Mouse (Mus musculus): ENCODE measurements at regions not wholly inside any gene's neighbourhood (a gene's known extent, or its start where the extent isn't known, plus 50 kb on each side); places are given as distances from the start of the nearest gene placed in this dataset.

DNA sequence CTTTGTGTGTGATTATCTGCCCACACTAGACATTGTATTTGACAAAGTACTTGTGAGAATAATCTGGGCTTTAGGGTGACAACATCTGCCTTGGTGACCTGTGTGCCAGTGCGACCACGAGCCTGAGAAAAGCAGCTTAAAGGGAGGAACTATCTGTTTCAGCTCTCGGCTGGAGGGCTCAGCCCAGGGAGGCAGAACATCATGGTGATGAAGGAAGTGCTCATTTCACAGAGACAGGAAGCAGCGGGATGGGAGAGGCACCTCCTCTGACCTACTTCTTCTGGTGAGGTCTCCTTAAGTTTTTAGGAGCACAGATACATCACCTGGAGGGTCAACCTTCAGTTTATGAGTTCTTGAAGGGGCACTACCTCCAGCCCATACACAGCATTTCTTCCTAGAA lies 89.8 kb downstream of the Kif26a start:
- ATAC-seq (ENCODE audit: insufficient read depth, low read depth): no peak
- H3K4me2 ChIP-seq (ENCODE audit: low read depth, low read length): no peak overlapping the region

DNA sequence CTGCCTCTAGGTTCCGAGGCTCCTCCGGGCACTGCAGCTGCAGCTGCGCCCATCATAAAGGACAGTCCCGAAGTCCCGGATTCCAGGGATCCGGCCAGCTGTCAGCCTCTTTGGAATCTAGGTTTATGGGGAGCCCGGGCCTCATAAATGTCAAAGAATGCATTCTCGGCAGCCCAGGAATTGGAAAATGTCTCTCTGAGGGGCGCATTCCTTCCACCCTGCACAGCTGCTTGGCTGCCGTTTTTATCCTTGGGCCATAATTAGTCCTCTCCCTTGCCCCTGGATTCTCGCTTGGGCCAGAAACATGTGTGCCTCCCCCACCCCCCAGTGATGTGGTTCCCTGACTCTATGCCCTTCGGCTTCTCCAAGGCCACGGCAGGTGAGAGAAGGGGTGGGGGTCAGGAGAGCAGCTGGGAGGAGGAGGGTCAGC lies 91.1 kb downstream of the Kif26a start:
- no peak for TF ChIP-seq EP300 (IDR thresholded peaks at IDR 0.05; ENCODE audit: low read depth)
- no peak for TF ChIP-seq CTCF (IDR thresholded peaks at IDR 0.05; ENCODE audit: low read depth)
- ATAC-seq (ENCODE audit: insufficient read depth, low read depth) (no peak), DNase-seq (ENCODE audit: low spot score) (no peak)
- H3K9me3 ChIP-seq (replicated peaks; ENCODE audit: control insufficient read depth, low read length): no peaks in the 10 kb centered on the region
- H3K4me3 ChIP-seq (ENCODE audit: low read depth, low read length): no peak overlapping the region
- H3K4me1 ChIP-seq (ENCODE audit: control insufficient read depth, insufficient read depth): no peaks in the 10 kb centered on the region
- peaks cover 10% of the 10 kb centered on the region; the same call in 1 of the 2 replicates for H3K27me3 ChIP-seq (ENCODE audit: control insufficient read depth, insufficient read depth, low read length)
- 34% methylated on average over 13 of the region's 13 CpGs for WGBS
- no peak overlapping the region for H3K27ac ChIP-seq (ENCODE audit: low read depth)
- no peaks in the 10 kb centered on the region for H3K36me3 ChIP-seq (replicated peaks; ENCODE audit: control insufficient read depth, insufficient read depth, low read length)
- no peak overlapping the region for H3K9ac ChIP-seq (replicated peaks; ENCODE audit: low read depth, low read length)
- H3K4me2 ChIP-seq (ENCODE audit: low read depth, low read length): no peak overlapping the region

More for the DNA sequence above, 89.8 kb downstream of the Kif26a start:
- 61% methylated on average over 4 of the region's 4 CpGs for WGBS
- Histone ChIP-seq H3K27ac (ENCODE audit: low read depth) (no peak overlapping the region), H3K9me3 (replicated peaks; ENCODE audit: control insufficient read depth, low read length) (no peaks in the 10 kb centered on the region), H3K4me1 (ENCODE audit: control insufficient read depth, insufficient read depth) (no peaks in the 10 kb centered on the region), H3K4me3 (ENCODE audit: low read depth, low read length) (no peak overlapping the region), H3K27me3 (ENCODE audit: control insufficient read depth, insufficient read depth, low read length) (peaks cover 10% of the 10 kb centered on the region; the same call in 1 of the 2 replicates), H3K9ac (replicated peaks; ENCODE audit: low read depth, low read length) (no peak overlapping the region), H3K36me3 (replicated peaks; ENCODE audit: control insufficient read depth, insufficient read depth, low read length) (no peaks in the 10 kb centered on the region)
- no peak for DNase-seq (ENCODE audit: low spot score)
- TF ChIP-seq EP300 (IDR thresholded peaks at IDR 0.05; ENCODE audit: low read depth): no peak
- TF ChIP-seq CTCF (IDR thresholded peaks at IDR 0.05; ENCODE audit: low read depth): no peak

DNA sequence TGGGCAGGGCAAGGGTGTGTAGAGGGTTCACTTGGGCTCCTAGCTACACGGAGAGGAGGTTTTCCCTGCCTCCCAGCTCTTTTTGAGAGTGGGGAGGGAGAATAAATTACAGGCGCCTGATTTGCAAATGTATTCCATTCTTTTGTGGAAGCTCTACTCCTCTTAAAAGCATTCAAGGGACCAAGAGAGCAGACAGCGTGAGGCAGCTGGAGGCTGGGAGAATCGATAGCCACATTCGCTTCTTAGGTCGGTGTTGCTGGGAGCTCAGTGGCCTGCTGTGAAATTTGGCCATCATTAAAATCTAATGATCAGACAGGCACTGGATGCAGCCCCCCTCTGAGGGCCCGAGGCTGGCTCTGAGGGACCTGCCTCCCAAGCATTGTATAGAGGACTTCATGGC lies 92.8 kb downstream of the Kif26a start:
- ATAC-seq (ENCODE audit: insufficient read depth, low read depth) (no peak), DNase-seq (ENCODE audit: low spot score) (no peak)
- Histone ChIP-seq H3K9me3 (replicated peaks; ENCODE audit: control insufficient read depth, low read length) (no peaks in the 10 kb centered on the region), H3K4me3 (ENCODE audit: low read depth, low read length) (no peak overlapping the region), H3K9ac (replicated peaks; ENCODE audit: low read depth, low read length) (no peak overlapping the region), H3K36me3 (replicated peaks; ENCODE audit: control insufficient read depth, insufficient read depth, low read length) (no peaks in the 10 kb centered on the region), H3K4me2 (ENCODE audit: low read depth, low read length) (no peak overlapping the region), H3K27ac (ENCODE audit: low read depth) (no peak overlapping the region), H3K27me3 (ENCODE audit: control insufficient read depth, insufficient read depth, low read length) (peaks cover 14% of the 10 kb centered on the region; the same call in 1 of the 2 replicates), H3K4me1 (ENCODE audit: control insufficient read depth, insufficient read depth) (no peaks in the 10 kb centered on the region)
- WGBS: 55% methylated on average over 7 of the region's 7 CpGs
- TF ChIP-seq CTCF (IDR thresholded peaks at IDR 0.05; ENCODE audit: low read depth) (no peak), EP300 (IDR thresholded peaks at IDR 0.05; ENCODE audit: low read depth) (no peak)

DNA sequence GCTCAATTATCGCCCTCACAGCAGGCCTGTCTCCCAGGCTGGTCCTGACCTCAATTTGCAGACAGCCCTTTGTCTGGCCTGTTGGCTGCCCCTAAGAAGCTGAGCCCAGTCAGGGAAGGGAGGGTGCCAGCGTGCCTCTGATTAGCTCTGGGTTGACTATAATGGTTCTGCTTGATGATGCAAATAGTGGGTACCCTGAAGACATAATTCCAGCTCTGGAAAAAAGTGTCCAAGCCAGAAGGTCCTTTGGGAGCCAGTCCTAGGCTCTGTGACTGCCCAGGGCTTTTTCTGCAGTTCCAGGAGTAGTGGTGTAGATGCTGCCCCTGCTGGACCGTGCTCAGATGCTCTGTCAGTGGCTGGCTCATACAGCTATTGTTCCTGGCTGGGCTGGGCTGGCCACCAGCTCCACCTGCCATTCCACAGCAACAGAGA lies 95.7 kb downstream of the Kif26a start:
- Histone ChIP-seq H3K36me3 (replicated peaks; ENCODE audit: control insufficient read depth, insufficient read depth, low read length) (no peaks in the 10 kb centered on the region), H3K9me3 (replicated peaks; ENCODE audit: control insufficient read depth, low read length) (no peaks in the 10 kb centered on the region), H3K9ac (replicated peaks; ENCODE audit: low read depth, low read length) (no peak overlapping the region), H3K4me3 (ENCODE audit: low read depth, low read length) (no peak overlapping the region), H3K27me3 (ENCODE audit: control insufficient read depth, insufficient read depth, low read length) (peaks cover 14% of the 10 kb centered on the region; the same call in 1 of the 2 replicates), H3K27ac (ENCODE audit: low read depth) (no peak overlapping the region), H3K4me1 (ENCODE audit: control insufficient read depth, insufficient read depth) (no peaks in the 10 kb centered on the region; the same call in 1 of the 2 replicates), H3K4me2 (ENCODE audit: low read depth, low read length) (no peak overlapping the region)
- TF ChIP-seq CTCF (IDR thresholded peaks at IDR 0.05; ENCODE audit: low read depth) (no peak), EP300 (IDR thresholded peaks at IDR 0.05; ENCODE audit: low read depth) (no peak)
- 21% methylated on average over 3 of the region's 3 CpGs for WGBS
- DNase-seq (ENCODE audit: low spot score): no peak
- no peak for ATAC-seq (ENCODE audit: insufficient read depth, low read depth)

DNA sequence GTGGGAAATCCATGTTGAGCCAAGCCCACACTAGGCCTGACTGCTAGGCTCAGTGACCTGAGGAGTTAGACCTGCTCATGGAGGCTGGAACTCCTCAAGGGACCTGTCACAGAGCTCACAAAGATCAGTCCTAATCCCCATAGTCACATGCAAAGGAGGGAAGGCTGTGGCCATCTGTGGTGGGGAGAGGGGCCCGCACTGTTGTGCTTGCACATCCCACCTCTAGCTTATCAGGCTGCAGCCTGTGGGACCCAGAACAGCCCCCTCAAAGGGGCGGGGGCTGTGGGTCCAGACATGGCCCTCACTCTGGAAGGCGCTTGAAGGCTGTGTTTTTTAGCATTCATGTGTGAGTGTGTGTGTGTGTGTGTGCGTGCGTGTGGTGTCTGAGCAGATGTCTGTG lies 97.2 kb downstream of the Kif26a start:
- Histone ChIP-seq H3K9ac (replicated peaks; ENCODE audit: low read depth, low read length) (no peak overlapping the region), H3K36me3 (replicated peaks; ENCODE audit: control insufficient read depth, insufficient read depth, low read length) (no peaks in the 10 kb centered on the region), H3K4me3 (ENCODE audit: low read depth, low read length) (no peak overlapping the region), H3K27ac (ENCODE audit: low read depth) (no peak overlapping the region), H3K4me2 (ENCODE audit: low read depth, low read length) (no peak overlapping the region), H3K27me3 (ENCODE audit: control insufficient read depth, insufficient read depth, low read length) (peaks cover 10% of the 10 kb centered on the region; the same call in 1 of the 2 replicates), H3K4me1 (ENCODE audit: control insufficient read depth, insufficient read depth) (no peaks in the 10 kb centered on the region; the same call in 1 of the 2 replicates), H3K9me3 (replicated peaks; ENCODE audit: control insufficient read depth, low read length) (no peaks in the 10 kb centered on the region)
- no peak for DNase-seq (ENCODE audit: low spot score)
- 80% methylated on average over 5 of the region's 5 CpGs for WGBS
- TF ChIP-seq CTCF (IDR thresholded peaks at IDR 0.05; ENCODE audit: low read depth) (no peak), EP300 (IDR thresholded peaks at IDR 0.05; ENCODE audit: low read depth) (no peak)
- ATAC-seq (ENCODE audit: insufficient read depth, low read depth): no peak

DNA sequence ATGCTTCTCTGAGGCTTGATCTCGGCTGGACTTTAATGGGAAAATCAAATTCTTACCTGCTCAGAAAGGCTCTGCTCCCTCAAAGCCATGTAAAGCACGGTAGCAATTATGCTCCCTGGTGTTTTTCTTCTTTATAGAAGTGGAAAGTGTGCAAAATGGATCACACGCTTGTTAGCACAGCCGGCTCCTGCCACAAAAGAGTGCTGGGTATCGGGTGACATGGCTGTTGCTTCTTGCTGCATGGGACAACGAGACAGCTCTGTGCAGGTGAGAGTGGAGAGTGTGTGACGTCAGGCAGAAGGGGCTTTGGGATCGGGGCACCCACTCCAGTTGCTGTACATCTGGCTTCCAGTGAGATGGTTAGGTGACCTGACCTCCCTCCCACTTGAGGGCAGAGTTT lies 104.9 kb downstream of the Kif26a start:
- Histone ChIP-seq H3K4me2 (ENCODE audit: low read depth, low read length) (no peak overlapping the region), H3K36me3 (replicated peaks; ENCODE audit: control insufficient read depth, insufficient read depth, low read length) (no peaks in the 10 kb centered on the region), H3K27ac (ENCODE audit: low read depth) (no peak overlapping the region), H3K4me3 (ENCODE audit: low read depth, low read length) (no peak overlapping the region), H3K9ac (replicated peaks; ENCODE audit: low read depth, low read length) (no peak overlapping the region), H3K27me3 (ENCODE audit: control insufficient read depth, insufficient read depth, low read length) (no peaks in the 10 kb centered on the region), H3K9me3 (replicated peaks; ENCODE audit: control insufficient read depth, low read length) (no peaks in the 10 kb centered on the region), H3K4me1 (ENCODE audit: control insufficient read depth, insufficient read depth) (no peaks in the 10 kb centered on the region)
- DNase-seq (ENCODE audit: low spot score) (no peak), ATAC-seq (ENCODE audit: insufficient read depth, low read depth) (no peak)
- WGBS: 66% methylated on average over 8 of the region's 8 CpGs
- TF ChIP-seq CTCF (IDR thresholded peaks at IDR 0.05; ENCODE audit: low read depth): no peak
- no peak for TF ChIP-seq EP300 (IDR thresholded peaks at IDR 0.05; ENCODE audit: low read depth)

Data from heart, postnatal 0 days (tissue).